Mouse (Mus musculus) hindbrain, postnatal 0 days (tissue): ENCODE data around the gene Tra2b. TPM values are rescaled to one million over a fixed set of nuclear protein-coding genes. Genes with fewer than 3 reads are reported as not detected.
"Not testable (repeated sequence)": the region's sequence is repeated elsewhere in the genome, so short reads cannot be mapped to it uniquely, and the experiment has no call there.

Experiments
- ATAC-seq: fragments of 200-750 bp; cut with Nextera tagmentation; 2 replicates; pipeline ENCODE4 v1.8.0; 2017; ENCODE audit warnings: mild to moderate bottlenecking, moderate TSS enrichment, moderate library complexity
- DNase-seq: peaks from one replicate; pipeline ENCODE4 v3.0.0-alpha.2; 2015; ENCODE audit warnings: low spot score
- H3K27ac ChIP-seq: fragments of 300-500 bp; sonication (generic); 2 replicates; pipeline ENCODE4 v1.5.1; 2014; ENCODE audit warnings: mild to moderate bottlenecking
- H3K27me3 ChIP-seq: fragments of 300-500 bp; sonication (generic); 2 replicates; pipeline ENCODE4 v1.6.1; 2014; ENCODE audit warnings: low read length, mixed read lengths; ENCODE audit not compliant: insufficient read depth
- H3K36me3 ChIP-seq: fragments of 300-500 bp; sonication (generic); 2 replicates; pipeline ENCODE4 v1.6.1; 2014; ENCODE audit warnings: low read length, mixed read lengths; ENCODE audit not compliant: insufficient read depth
- H3K4me1 ChIP-seq: fragments of 300-500 bp; sonication (generic); 2 replicates; pipeline ENCODE4 v1.6.1; 2014; ENCODE audit warnings: antibody characterized with exemption, low read length, mixed read lengths; ENCODE audit not compliant: insufficient read depth
- H3K4me2 ChIP-seq: fragments of 300-500 bp; sonication (generic); 2 replicates; pipeline ENCODE4 v1.6.1; 2014; ENCODE audit warnings: low read depth, mild to moderate bottlenecking, low read length, moderate library complexity, mixed read lengths
- H3K4me3 ChIP-seq: fragments of 300-500 bp; sonication (generic); 2 replicates; pipeline ENCODE4 v1.5.1; 2014; ENCODE audit warnings: low read length
- H3K9ac ChIP-seq: fragments of 300-500 bp; sonication (generic); replicated peaks from 2 replicates; pipeline ENCODE4 v1.6.1; 2014; ENCODE audit warnings: mild to moderate bottlenecking, low read length, moderate library complexity, mixed read lengths
- H3K9me3 ChIP-seq: fragments of 300-500 bp; sonication (generic); 2 replicates; pipeline ENCODE4 v1.6.1; 2016; ENCODE audit warnings: low read length, mixed read lengths
- CTCF ChIP-seq: IDR thresholded peaks from 2 replicates; pipeline ENCODE4 v1.5.1; 2016; ENCODE audit warnings: antibody characterized with exemption, control low read depth, low read depth
- WGBS: fragments of 180-500 bp; shearing (Covaris S2); extraction: QIAGEN DNeasy Blood & Tissue Kit; methylation state at CpG from one replicate; pipeline ENCODE4 v1.1.7; 2014; 5-methylcytosine and 5-hydroxymethylcytosine counted together
- polyA plus RNA-seq: library from polyadenylated mRNA; unstranded; fragments of >200 nt; fragmentation: Nextera tagmentation; extraction: Ambion mirVana; gene quantifications from 2 replicates; pipeline ENCODE4 v1.2.1, GENCODE M21; 2015
- total RNA-seq: library from RNA; depleted of rRNA; stranded (reverse); fragments of >200 nt; gene quantifications from 2 replicates; pipeline ENCODE4 v1.2.3, GENCODE M21; 2014

Gene Tra2b
- total and polyA plus RNA-seq, 2 experiments from 2014 or later = 117 to 202 TPM

DNA sequence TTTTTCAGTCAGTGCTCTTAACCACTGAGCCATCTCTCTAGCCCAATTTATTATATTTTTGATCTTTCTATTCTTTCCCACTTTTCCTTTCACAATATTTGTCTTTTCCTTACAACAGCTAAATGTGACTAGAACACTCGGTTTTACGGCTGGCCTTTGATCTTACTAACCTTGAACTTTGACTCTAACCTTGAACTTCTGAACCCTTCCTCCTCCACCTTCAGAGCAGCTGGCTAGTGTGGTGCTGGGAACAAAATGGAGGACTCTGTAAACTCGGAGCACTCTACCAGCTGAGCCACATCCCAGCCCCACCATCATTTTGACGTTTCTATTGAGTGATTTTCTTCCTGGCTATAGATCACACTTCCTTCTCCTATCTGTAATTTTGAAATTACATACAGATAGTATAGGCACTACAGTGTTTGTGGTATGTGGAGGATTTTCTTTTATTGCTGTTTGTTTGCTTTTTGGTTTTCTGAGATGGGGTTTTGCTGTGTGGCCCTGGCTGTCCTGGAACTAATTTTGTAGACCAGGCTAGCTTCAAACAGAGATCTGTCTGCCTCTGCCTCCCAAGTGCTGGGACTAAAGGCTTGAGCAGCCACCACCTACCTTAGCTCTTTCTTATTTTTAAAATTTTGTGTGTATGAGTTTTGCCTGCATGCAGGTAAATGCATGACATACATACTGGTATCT, 26.7 kb downstream of the Tra2b start:
- H3K4me3 ChIP-seq = no peak overlapping the region
- ATAC-seq (no peak), DNase-seq (no peak)
- TF ChIP-seq CTCF = no peak
- H3K9ac ChIP-seq = no peak overlapping the region
- no peak overlapping the region for H3K4me2 ChIP-seq
- WGBS = 79% methylated on average over 4 of the region's 4 CpGs
- no peaks in the 10 kb centered on the region for H3K9me3 ChIP-seq
- H3K27me3 ChIP-seq = no peaks in the 10 kb centered on the region
- H3K4me1 ChIP-seq = no peaks in the 10 kb centered on the region
- no peak overlapping the region for H3K27ac ChIP-seq
- H3K36me3 ChIP-seq = peaks cover 16% of the 10 kb centered on the region

DNA sequence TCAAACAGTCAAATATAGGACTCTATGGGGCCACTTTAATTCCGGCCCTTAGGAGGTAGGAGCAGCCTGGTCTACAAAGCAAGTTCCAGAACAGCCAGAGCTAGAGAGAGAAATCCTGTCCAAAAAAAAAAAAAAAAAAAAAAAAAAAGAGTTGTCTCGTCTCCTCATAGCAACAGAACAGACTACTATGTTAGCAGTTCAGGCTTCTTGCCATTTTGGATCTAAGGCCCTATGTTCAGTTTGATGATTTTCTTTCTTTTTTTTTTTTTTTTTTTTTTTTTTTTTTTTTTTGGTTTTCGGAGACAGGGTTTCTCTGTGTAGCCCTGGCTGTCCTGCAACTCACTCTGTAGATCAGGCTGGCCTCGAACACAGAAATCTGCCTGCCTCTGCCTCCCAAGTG, 27.4 kb downstream of the Tra2b start:
- not testable (repeated sequence) for H3K4me1 ChIP-seq, ATAC-seq, H3K9ac ChIP-seq, H3K4me3 ChIP-seq, H3K4me2 ChIP-seq, H3K9me3 ChIP-seq, DNase-seq, H3K27me3 ChIP-seq, H3K27ac ChIP-seq
- H3K36me3 ChIP-seq = peaks cover 11% of the 10 kb centered on the region
- 78% methylated on average over 4 of the region's 4 CpGs for WGBS

DNA sequence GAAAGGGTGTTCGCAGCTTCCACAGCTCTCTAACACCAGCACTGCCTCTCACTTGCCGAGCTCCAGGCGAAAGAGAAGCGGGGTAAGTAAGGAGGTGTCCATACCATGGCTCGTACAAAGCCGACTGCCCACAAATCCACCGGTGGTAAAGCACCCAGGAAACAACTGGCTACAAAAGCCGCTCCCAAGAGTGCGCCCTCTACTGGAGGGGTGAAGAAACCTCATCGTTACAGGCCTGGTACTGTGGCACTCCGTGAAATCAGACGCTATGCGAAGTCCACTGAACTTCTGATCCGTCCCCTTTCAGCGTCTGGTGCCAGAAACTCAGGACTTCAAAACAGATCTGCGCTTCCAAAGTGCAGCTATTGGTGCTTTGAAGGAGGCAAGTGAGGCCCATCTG, 29.0 kb downstream of the Tra2b start:
- Histone ChIP-seq H3K4me2 (no peak overlapping the region), H3K4me1 (no peaks in the 10 kb centered on the region), H3K36me3 (peaks cover 3% of the 10 kb centered on the region), H3K27ac (no peak overlapping the region), H3K9ac (no peak overlapping the region), H3K27me3 (no peaks in the 10 kb centered on the region), H3K9me3 (no peaks in the 10 kb centered on the region), H3K4me3 (no peak overlapping the region)
- TF ChIP-seq CTCF = 0 out of 2 replicates have a peak, but pooled peaks have one; percentile 6
- ATAC-seq = no peak
- DNase-seq = no peak
- WGBS = 94% methylated on average over 16 of the region's 16 CpGs

DNA sequence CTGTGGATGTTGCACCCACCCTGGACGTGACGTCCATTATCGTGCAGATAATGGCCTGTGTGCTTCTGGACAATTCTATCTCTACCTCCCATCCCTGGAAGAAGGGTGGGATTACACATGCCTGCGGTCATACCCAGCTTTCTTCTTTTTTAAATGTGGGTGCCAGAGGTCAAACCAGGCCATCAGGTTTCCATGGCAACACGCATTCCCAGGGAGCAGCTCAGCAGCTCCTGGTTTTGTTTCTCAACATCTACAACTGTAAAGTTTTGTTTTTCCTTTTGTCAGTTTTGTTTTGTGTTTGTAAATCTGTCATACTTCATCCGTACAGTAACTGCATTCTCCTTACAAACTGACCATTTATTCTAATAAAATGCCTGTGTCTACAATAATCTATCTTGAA, 31.3 kb downstream of the Tra2b start:
- DNase-seq (no peak), ATAC-seq (no peak)
- Histone ChIP-seq H3K4me1 (no peaks in the 10 kb centered on the region), H3K4me3 (no peak overlapping the region), H3K4me2 (no peak overlapping the region), H3K9ac (no peak overlapping the region), H3K27ac (no peak overlapping the region), H3K36me3 (no peaks in the 10 kb centered on the region), H3K27me3 (no peaks in the 10 kb centered on the region), H3K9me3 (no peaks in the 10 kb centered on the region)
- no peak for TF ChIP-seq CTCF
- 31% methylated on average over 6 of the region's 6 CpGs for WGBS

DNA sequence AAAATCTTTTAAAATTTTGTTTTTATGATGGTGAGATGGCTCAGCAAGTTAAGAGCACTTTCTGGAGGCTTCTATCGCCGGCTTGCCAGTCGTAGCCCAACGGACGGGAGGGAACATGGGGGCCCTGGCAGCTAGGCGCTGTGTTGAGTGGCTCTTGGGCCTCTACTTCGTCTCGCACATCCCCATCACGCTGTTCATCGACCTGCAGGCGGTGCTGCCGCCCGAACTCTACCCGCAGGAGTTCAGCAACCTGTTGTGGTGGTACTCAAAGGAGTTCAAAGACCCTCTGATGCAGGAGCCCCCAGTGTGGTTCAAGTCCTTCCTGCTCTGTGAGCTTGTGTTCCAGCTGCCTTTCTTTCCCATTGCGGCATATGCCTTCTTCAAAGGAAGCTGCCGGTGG, 35.5 kb downstream of the Tra2b start:
- not testable (repeated sequence) for H3K4me3 ChIP-seq, H3K27me3 ChIP-seq, H3K9ac ChIP-seq, H3K4me1 ChIP-seq, ATAC-seq, H3K9me3 ChIP-seq, H3K27ac ChIP-seq, DNase-seq, H3K36me3 ChIP-seq, H3K4me2 ChIP-seq
- WGBS = 87% methylated on average over 16 of the region's 16 CpGs

DNA sequence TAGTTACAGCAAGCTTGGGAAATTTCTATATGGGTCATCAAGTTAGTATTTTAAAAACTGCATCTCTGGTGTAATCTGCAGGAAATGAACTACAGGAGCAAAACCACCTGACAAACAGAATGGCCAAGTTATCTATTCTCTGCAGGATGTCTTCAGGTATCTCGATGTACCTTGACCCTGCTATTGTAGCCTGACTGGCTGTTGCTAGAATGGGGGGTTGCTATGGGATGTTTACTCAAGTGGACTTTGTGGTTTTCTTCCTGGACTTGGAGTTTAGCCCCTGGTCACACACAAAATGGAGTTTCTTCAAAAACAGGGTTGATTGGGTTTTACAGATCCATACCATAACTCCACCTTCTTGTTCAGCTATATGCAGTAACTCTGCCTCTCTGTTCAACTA, 62.3 kb downstream of the Tra2b start:
- 93% methylated on average over 1 of the region's 1 CpGs for WGBS
- Histone ChIP-seq H3K27ac (no peak overlapping the region), H3K9me3 (no peaks in the 10 kb centered on the region), H3K27me3 (no peaks in the 10 kb centered on the region), H3K4me2 (no peak overlapping the region), H3K9ac (no peak overlapping the region), H3K36me3 (no peaks in the 10 kb centered on the region), H3K4me3 (no peak overlapping the region), H3K4me1 (no peaks in the 10 kb centered on the region)
- TF ChIP-seq CTCF = no peak
- no peak for ATAC-seq
- no peak for DNase-seq

DNA sequence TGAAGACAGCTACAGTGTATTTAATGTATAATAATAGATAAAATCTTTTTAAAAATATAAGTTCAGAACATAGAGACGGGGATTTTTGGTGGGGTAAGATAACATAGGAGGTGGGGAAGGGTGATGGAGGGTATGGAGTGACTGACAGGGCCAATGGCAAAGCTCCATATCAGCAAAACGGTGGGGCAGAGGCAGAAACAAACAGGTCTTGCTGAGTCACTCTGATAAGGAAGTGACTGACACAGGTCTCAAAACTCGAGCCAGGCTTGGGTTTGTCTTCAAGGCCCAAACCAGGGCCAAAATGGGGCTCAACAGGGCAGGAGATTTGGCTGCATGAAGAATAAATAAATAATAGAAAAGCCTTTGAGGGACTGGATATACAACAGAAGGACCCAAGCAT, 63.9 kb downstream of the Tra2b start:
- Histone ChIP-seq H3K4me1 (no peaks in the 10 kb centered on the region), H3K4me2 (no peak overlapping the region), H3K9ac (no peak overlapping the region), H3K27ac (no peak overlapping the region), H3K4me3 (no peak overlapping the region), H3K27me3 (no peaks in the 10 kb centered on the region), H3K9me3 (no peaks in the 10 kb centered on the region), H3K36me3 (no peaks in the 10 kb centered on the region)
- DNase-seq (no peak), ATAC-seq (no peak)
- no peak for TF ChIP-seq CTCF
- 79% methylated on average over 3 of the region's 3 CpGs for WGBS
